Mouse (Mus musculus) CD4-positive, CD25-positive, alpha-beta regulatory T cell, adult 4 months (primary cell): ENCODE data around the gene Dzip3. TPM values are rescaled to one million over a fixed set of nuclear protein-coding genes. Genes with fewer than 3 reads are reported as not detected.

Source experiments
- polyA plus RNA-seq, 2 experiments: library from polyadenylated mRNA; unstranded; fragments of 100-300 nt; shearing (Covaris generic); gene quantifications; one replicate each; pipeline ENCODE4 v1.2.1; 2017

The Dzip3 gene
- polyA plus RNA-seq, 2 experiments from 2014 or later, result 5.4 to 5.6 TPM

Other genes starting within 250 kb of the Dzip3 start
- 100 to 1,000 TPM; 122 to 148 TPM for gene Trat1, start 222.1 kb downstream of the Dzip3 start, polyA plus RNA-seq
- gene Retnlb, start 177.3 kb downstream of the Dzip3 start, polyA plus RNA-seq, result not detected
- not detected for gene Retnla, start 151.6 kb downstream of the Dzip3 start, polyA plus RNA-seq
- not detected for gene Retnlg, start 121.5 kb downstream of the Dzip3 start, polyA plus RNA-seq
- gene Cip2a, start within 50 bp of the Dzip3 start, polyA plus RNA-seq, result 1 to 10 TPM; 4.5 to 5.5 TPM
- under 1 TPM; 0.32 to 0.44 TPM for gene Myh15, start 63.3 kb upstream of the Dzip3 start, polyA plus RNA-seq